Mouse (Mus musculus) ES-Bruce4 (cell line): ENCODE measurements around the gene Zfp970. TPM values are rescaled to one million over a fixed set of nuclear protein-coding genes. Genes with fewer than 3 reads are reported as not detected.
"Not testable (repeated sequence)": the region's sequence is repeated elsewhere in the genome, so short reads cannot be mapped to it uniquely, and the experiment has no call there.

Source experiments
- H3K27ac ChIP-seq: 2 replicates; pipeline ENCODE4 v1.5.1; 2012; ENCODE audit warnings: low read length, inconsistent platforms; ENCODE audit not compliant: insufficient read depth
- H3K27me3 ChIP-seq: 2 replicates; pipeline ENCODE4 v1.6.1; 2012; ENCODE audit warnings: mild to moderate bottlenecking, low read length, inconsistent platforms; ENCODE audit not compliant: control insufficient read depth, poor library complexity, insufficient read depth, severe bottlenecking
- H3K36me3 ChIP-seq: 2 replicates; pipeline ENCODE4 v1.6.1; 2012; ENCODE audit warnings: inconsistent platforms, mild to moderate bottlenecking, low read length, moderate library complexity; ENCODE audit not compliant: control insufficient read depth, poor library complexity, insufficient read depth, severe bottlenecking
- H3K4me1 ChIP-seq: one replicate; pipeline ENCODE4 v1.8.1; 2011; ENCODE audit warnings: low read length; ENCODE audit not compliant: control insufficient read depth, insufficient read depth
- H3K4me3 ChIP-seq: 2 replicates; pipeline ENCODE4 v1.5.1; 2011; ENCODE audit warnings: low read depth, mild to moderate bottlenecking, low read length
- H3K9ac ChIP-seq: 2 replicates; pipeline ENCODE4 v1.6.1; 2012; ENCODE audit warnings: low read depth, mild to moderate bottlenecking, inconsistent platforms; ENCODE audit not compliant: poor library complexity, severe bottlenecking
- H3K9me3 ChIP-seq: replicated peaks from 2 replicates; pipeline ENCODE4 v1.6.1; 2012; ENCODE audit warnings: mild to moderate bottlenecking, low read length, inconsistent platforms; ENCODE audit not compliant: control insufficient read depth, poor library complexity, insufficient read depth, severe bottlenecking
- CTCF ChIP-seq: IDR thresholded peaks from one replicate; pipeline ENCODE4 v1.8.1; 2011; ENCODE audit warnings: low read depth, low read length
- EP300 ChIP-seq: IDR thresholded peaks from 2 replicates; pipeline ENCODE4 v1.6.1; 2011; ENCODE audit warnings: low read depth, low read length; ENCODE audit not compliant: insufficient read depth
- POLR2A ChIP-seq: IDR thresholded peaks from one replicate; pipeline ENCODE4 v1.8.1; 2011; ENCODE audit warnings: low read length; ENCODE audit not compliant: insufficient read depth
- polyA plus RNA-seq: library from polyadenylated mRNA; stranded (reverse); fragments of >200 nt; gene quantifications from 2 replicates; pipeline ENCODE4 v1.2.4, GENCODE M21; 2011; ENCODE audit warnings: low read depth; ENCODE audit not compliant: missing spikeins, insufficient read depth, insufficient read length

Gene Zfp970
- polyA plus RNA-seq, 1 experiment: 14.7 TPM

GRCm38 (mm10) chr2:177513991-177514479, 49.5 kb downstream of the Zfp970 start:
- not testable (repeated sequence) for H3K4me3 ChIP-seq, H3K36me3 ChIP-seq, H3K27ac ChIP-seq, H3K4me1 ChIP-seq, H3K27me3 ChIP-seq, H3K9ac ChIP-seq
- peaks cover 18% of the 10 kb centered on the region for H3K9me3 ChIP-seq

GRCm38 (mm10) chr2:177517746-177518145, 53.2 kb downstream of the Zfp970 start:
- not testable (repeated sequence) for H3K4me3 ChIP-seq, H3K4me1 ChIP-seq, H3K36me3 ChIP-seq, H3K9ac ChIP-seq, H3K27ac ChIP-seq, H3K27me3 ChIP-seq
- H3K9me3 ChIP-seq: peaks cover 34% of the 10 kb centered on the region

GRCm38 (mm10) chr2:177518354-177518753, 53.8 kb downstream of the Zfp970 start:
- not testable (repeated sequence) for H3K27me3 ChIP-seq, H3K36me3 ChIP-seq, H3K9ac ChIP-seq, H3K4me1 ChIP-seq, H3K27ac ChIP-seq, H3K4me3 ChIP-seq
- H3K9me3 ChIP-seq: peaks cover 40% of the 10 kb centered on the region

GRCm38 (mm10) chr2:177518960-177519359, 54.4 kb downstream of the Zfp970 start:
- H3K36me3 ChIP-seq, H3K4me1 ChIP-seq, H3K9ac ChIP-seq, H3K4me3 ChIP-seq, H3K27me3 ChIP-seq, H3K27ac ChIP-seq: not testable (repeated sequence)
- peaks cover 40% of the 10 kb centered on the region for H3K9me3 ChIP-seq

GRCm38 (mm10) chr2:177520035-177520434, 55.5 kb downstream of the Zfp970 start:
- Histone ChIP-seq H3K4me1 (no peaks in the 10 kb centered on the region), H3K9me3 (peaks cover 37% of the 10 kb centered on the region), H3K4me3 (no peak overlapping the region), H3K9ac (no peak overlapping the region), H3K27me3 (no peaks in the 10 kb centered on the region), H3K27ac (no peak overlapping the region), H3K36me3 (no peaks in the 10 kb centered on the region)
- TF ChIP-seq POLR2A (no peak), EP300 (no peak), CTCF (no peak)

- Histone ChIP-seq H3K36me3 (no peaks in the 10 kb centered on the region), H3K4me1 (no peaks in the 10 kb centered on the region), H3K4me3 (no peak overlapping the region), H3K9me3 (peaks cover 29% of the 10 kb centered on the region), H3K27ac (no peak overlapping the region), H3K27me3 (no peaks in the 10 kb centered on the region), H3K9ac (no peak overlapping the region)
- TF ChIP-seq EP300: no peak
- no peak for TF ChIP-seq CTCF
Measured at GRCm38 (mm10) chr2:177523061-177523460, 58.5 kb downstream of the Zfp970 start.

- not testable (repeated sequence) for H3K4me1 ChIP-seq, H3K9ac ChIP-seq, H3K4me3 ChIP-seq, H3K27me3 ChIP-seq, H3K36me3 ChIP-seq, H3K27ac ChIP-seq
- H3K9me3 ChIP-seq: peaks cover 25% of the 10 kb centered on the region
Measured at GRCm38 (mm10) chr2:177523674-177524073, 59.1 kb downstream of the Zfp970 start.

- H3K4me3 ChIP-seq, H3K9ac ChIP-seq, H3K27ac ChIP-seq, H3K27me3 ChIP-seq, H3K4me1 ChIP-seq, H3K36me3 ChIP-seq: not testable (repeated sequence)
- peaks cover 21% of the 10 kb centered on the region for H3K9me3 ChIP-seq
Measured at GRCm38 (mm10) chr2:177524171-177524570, 59.6 kb downstream of the Zfp970 start.
